Mouse (Mus musculus) kidney, adult 2 months (tissue): ENCODE measurements around the gene Kif3b. TPM values are rescaled to one million over a fixed set of nuclear protein-coding genes. Genes with fewer than 3 reads are reported as not detected.
A peak's percentile ranks its signal among the peaks of the same experiment; 100 is the strongest.

ENCODE experiments used
- DNase-seq: peaks from one replicate; pipeline ENCODE4 v3.0.0; 2021
- H3K27ac ChIP-seq: fragments of 200-500 bp; 2 replicates; pipeline ENCODE4 v1.5.1; 2012; ENCODE audit warnings: low read depth, low read length, control low read depth, inconsistent platforms; ENCODE audit not compliant: insufficient read depth
- H3K27me3 ChIP-seq: fragments of 200-500 bp; replicated peaks from 2 replicates; pipeline ENCODE4 v1.6.1; 2012; ENCODE audit warnings: mild to moderate bottlenecking, moderate library complexity, low read length, inconsistent platforms; ENCODE audit not compliant: control insufficient read depth, insufficient read depth
- H3K36me3 ChIP-seq: fragments of 200-500 bp; 2 replicates; pipeline ENCODE4 v1.6.1; 2012; ENCODE audit warnings: mild to moderate bottlenecking, moderate library complexity, low read length, inconsistent platforms; ENCODE audit not compliant: control insufficient read depth, insufficient read depth
- H3K4me1 ChIP-seq: fragments of 200-500 bp; 2 replicates; pipeline ENCODE4 v1.6.1; 2011; ENCODE audit warnings: low read length; ENCODE audit not compliant: control insufficient read depth, insufficient read depth
- H3K4me3 ChIP-seq: fragments of 200-500 bp; 2 replicates; pipeline ENCODE4 v1.5.1; 2011; ENCODE audit warnings: mild to moderate bottlenecking, low read depth, low read length, control low read depth; ENCODE audit not compliant: insufficient read depth
- CTCF ChIP-seq: fragments of 200-500 bp; conservative IDR thresholded peaks from 2 replicates; pipeline ENCODE4 v1.5.1; 2011; ENCODE audit warnings: low read depth, mild to moderate bottlenecking, control low read depth, low read length, moderate library complexity, mixed read lengths; ENCODE audit not compliant: insufficient read depth, insufficient read length
- POLR2A ChIP-seq: fragments of 200-500 bp; IDR thresholded peaks from one replicate; pipeline ENCODE4 v1.6.1; 2011; ENCODE audit warnings: low read depth, low read length, control low read depth
- WGBS: fragments of 180-500 bp; shearing (Covaris S2); methylation state at CpG from one replicate; pipeline ENCODE4 v1.1.7; 2018; 5-methylcytosine and 5-hydroxymethylcytosine counted together
- polyA plus RNA-seq: library from polyadenylated mRNA; depleted of rRNA; stranded (reverse); fragments of >200 nt; gene quantifications from 2 replicates; pipeline ENCODE4 v1.2.3, GENCODE M21; 2012; rRNA removed

Gene Kif3b
- polyA plus RNA-seq, result 10.1 and 10.9 TPM in 2 replicates

DNA sequence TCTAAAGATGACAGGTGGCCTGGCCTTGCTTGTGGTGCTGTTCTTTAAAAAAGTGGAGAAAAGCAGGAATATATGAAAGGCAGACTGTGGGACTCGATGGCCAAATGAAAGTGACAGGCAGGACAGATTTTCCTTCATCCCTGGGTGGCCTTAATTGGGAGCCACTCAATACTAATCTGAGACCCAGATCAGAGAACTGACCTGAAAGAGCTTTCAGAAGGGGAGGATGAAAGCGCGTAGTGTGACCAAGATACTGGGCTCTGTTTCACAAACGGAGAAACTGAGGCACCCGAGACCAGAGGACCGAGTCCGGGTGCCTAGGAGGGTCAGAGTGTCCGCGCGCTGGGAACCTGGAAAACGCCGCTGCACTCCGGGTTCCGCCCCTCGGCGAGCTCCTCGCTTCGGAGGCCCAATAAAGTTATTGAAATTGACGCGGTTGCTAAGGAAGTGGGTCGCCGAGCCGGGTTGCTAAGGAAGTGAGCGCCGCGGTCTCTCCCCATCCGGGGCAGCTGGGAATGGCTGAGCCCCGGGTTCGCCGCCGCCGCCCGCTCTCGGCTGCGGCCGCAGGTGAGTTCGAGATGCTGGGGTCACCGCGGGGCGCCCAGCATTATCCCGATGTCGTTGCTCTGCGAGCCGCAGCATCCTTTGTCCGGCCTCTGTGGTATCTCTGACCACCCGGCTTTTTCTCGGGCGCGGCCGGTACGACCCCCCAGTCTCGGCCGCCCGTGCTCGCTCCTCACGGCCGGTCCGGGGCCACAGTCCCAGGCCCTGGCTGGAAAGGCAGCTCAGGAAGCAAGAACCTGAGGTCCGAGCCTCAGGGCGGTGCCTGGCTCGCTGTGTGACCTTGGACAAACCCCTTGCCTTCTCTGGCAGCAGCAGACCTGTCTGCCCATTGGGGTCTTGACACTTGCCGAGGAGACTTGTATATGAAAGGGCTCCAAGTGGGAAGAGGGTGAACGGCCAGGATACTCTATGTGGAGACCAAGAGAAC is at the start of gene Kif3b:
Kif3b (plus strand) TSS at position 476 of the 991 bp plus-strand sequence.
- Histone ChIP-seq H3K36me3 (no peaks in the 10 kb centered on the region), H3K27ac (peak within 1 kb of the TSS; percentile 19; the same call in 1 of the 2 replicates), H3K27me3 (no peaks in the 10 kb centered on the region), H3K4me3 (peak within 1 kb of the TSS; percentile 89), H3K4me1 (peaks cover 5% of the 10 kb centered on the region; the same call in 1 of the 2 replicates)
- TF ChIP-seq POLR2A, result no peak
- no peak for TF ChIP-seq CTCF
- DNase-seq, result peak; percentile 93
- WGBS, result under 1% methylated on average over 63 of the region's 63 CpGs

- Histone ChIP-seq H3K4me3 (no peak overlapping the region), H3K27ac (no peak overlapping the region), H3K36me3 (no peaks in the 10 kb centered on the region; the same call in 1 of the 2 replicates), H3K4me1 (peaks cover 4% of the 10 kb centered on the region; the same call in 1 of the 2 replicates), H3K27me3 (no peaks in the 10 kb centered on the region)
- 51% methylated on average over 6 of the region's 6 CpGs for WGBS
- DNase-seq, result no peak
- TF ChIP-seq CTCF (no peak), POLR2A (no peak)
Measured at GRCm38 (mm10) chr2:153242156-153242555, 49.1 kb upstream of the Kif3b start.

DNA sequence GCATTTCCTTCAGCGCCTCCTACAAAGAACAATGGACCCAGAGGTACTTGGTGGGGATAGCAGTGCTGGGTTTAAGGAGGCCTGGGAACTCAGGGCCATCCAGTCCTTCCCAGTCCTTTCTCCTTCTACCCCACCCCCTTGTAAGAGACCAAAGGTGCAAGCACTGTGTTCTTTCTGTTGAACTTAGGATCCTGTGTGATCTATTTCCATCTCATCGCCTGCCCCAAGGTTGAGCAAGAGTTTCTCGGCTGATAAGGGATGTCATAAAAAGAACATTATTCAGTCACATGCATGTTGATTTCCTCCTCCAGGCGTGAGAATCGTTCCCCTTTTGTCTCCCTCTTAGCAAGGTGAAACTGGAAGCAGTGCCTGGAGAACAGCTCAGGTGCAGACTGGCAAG is 41.5 kb upstream of the Kif3b start:
- WGBS, result 74% methylated on average over 5 of the region's 5 CpGs
- no peaks in the 10 kb centered on the region for H3K27me3 ChIP-seq
- no peaks in the 10 kb centered on the region; the same call in none of the 2 replicates for H3K36me3 ChIP-seq
- no peaks in the 10 kb centered on the region for H3K4me1 ChIP-seq
- H3K27ac ChIP-seq, result no peak overlapping the region
- H3K4me3 ChIP-seq, result no peak overlapping the region
- no peak for DNase-seq
- TF ChIP-seq CTCF, result no peak
- TF ChIP-seq POLR2A, result no peak

DNA sequence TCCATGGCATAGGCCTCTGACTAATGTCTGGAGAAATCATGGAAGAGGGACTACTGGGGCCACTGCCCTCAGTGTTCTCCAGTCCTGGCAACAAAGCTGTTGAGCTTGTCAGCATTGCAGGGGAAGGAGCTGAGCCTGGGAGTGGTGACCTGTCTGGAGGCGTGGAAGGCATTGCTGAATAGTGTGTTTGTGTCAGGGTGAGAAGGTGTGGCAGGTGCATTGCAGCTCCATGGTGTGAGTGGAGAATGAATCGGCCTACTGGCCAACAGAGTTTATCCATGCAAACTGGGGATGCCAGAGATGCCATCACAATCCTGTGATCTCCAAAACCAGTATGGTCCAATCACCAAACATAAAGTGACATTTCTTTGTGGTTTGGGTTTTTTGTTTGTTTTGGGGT is 34.6 kb upstream of the Kif3b start:
- Histone ChIP-seq H3K27ac (no peak overlapping the region), H3K36me3 (no peaks in the 10 kb centered on the region), H3K27me3 (no peaks in the 10 kb centered on the region), H3K4me1 (no peaks in the 10 kb centered on the region), H3K4me3 (no peak overlapping the region)
- 85% methylated on average over 2 of the region's 2 CpGs for WGBS
- TF ChIP-seq POLR2A (no peak), CTCF (no peak)
- no peak for DNase-seq

DNA sequence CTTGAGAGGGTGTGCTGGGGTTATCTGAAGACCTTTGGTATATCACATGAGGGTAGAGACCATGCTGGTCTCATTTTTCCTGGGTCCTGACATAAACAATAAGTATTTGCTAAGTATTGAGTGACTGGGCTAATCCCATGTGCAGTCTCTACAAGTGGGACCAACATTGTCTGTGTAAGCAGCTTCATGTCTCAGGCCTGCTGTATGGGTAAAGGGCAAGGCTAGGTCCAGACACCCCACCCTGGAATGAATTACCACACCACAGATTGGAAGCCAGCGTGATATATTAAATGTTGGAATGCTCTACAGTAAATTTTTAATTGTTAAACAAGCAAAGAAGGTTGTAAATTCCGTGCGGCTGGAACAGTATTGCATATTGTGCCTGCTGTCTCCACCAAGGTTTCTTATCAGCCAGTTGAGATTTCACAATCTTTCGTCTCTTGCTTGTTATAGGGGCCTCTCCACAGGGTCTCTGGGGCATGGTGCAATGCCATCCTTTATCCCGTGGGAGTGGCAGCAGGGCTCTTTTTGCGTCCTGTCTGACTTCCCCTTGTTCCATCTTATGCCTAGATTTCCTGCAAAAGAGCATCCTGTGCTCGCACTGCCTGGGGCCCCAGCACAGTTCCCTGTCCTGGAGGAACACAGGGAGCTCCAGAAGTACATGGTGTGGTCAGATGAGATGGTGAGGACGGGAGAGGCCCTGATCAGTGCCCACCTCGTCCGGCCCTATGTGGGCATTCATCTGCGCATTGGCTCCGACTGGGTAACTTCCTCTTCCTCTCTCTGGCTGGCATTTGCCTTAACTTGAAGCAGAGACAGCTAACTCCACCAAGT is 32.0 kb upstream of the Kif3b start:
- no peak for TF ChIP-seq POLR2A
- no peak for TF ChIP-seq CTCF
- WGBS, result 74% methylated on average over 12 of the region's 12 CpGs
- H3K4me1 ChIP-seq, result no peaks in the 10 kb centered on the region
- no peak overlapping the region for H3K27ac ChIP-seq
- no peaks in the 10 kb centered on the region for H3K27me3 ChIP-seq
- H3K4me3 ChIP-seq, result no peak overlapping the region
- H3K36me3 ChIP-seq, result no peaks in the 10 kb centered on the region
- no peak for DNase-seq

GRCm38 (mm10) chr2:153259864-153260674 is 31.1 kb upstream of the Kif3b start:
- Histone ChIP-seq H3K4me1 (no peaks in the 10 kb centered on the region), H3K36me3 (no peaks in the 10 kb centered on the region), H3K27ac (no peak overlapping the region), H3K4me3 (no peak overlapping the region), H3K27me3 (no peaks in the 10 kb centered on the region)
- no peak for DNase-seq
- TF ChIP-seq POLR2A (no peak), CTCF (no peak)
- WGBS, result 80% methylated on average over 3 of the region's 3 CpGs
